Mouse (Mus musculus) cerebellum, postnatal 25 days (tissue): Measurements from ENCODE around the gene Brd4.

Experiments used
- DNase-seq, 2 experiments: peaks; one replicate each; pipeline ENCODE4 v3.0.0; 2021; ENCODE audit warnings: mixed read lengths in 2 of 2

Gene Brd4

DNA sequence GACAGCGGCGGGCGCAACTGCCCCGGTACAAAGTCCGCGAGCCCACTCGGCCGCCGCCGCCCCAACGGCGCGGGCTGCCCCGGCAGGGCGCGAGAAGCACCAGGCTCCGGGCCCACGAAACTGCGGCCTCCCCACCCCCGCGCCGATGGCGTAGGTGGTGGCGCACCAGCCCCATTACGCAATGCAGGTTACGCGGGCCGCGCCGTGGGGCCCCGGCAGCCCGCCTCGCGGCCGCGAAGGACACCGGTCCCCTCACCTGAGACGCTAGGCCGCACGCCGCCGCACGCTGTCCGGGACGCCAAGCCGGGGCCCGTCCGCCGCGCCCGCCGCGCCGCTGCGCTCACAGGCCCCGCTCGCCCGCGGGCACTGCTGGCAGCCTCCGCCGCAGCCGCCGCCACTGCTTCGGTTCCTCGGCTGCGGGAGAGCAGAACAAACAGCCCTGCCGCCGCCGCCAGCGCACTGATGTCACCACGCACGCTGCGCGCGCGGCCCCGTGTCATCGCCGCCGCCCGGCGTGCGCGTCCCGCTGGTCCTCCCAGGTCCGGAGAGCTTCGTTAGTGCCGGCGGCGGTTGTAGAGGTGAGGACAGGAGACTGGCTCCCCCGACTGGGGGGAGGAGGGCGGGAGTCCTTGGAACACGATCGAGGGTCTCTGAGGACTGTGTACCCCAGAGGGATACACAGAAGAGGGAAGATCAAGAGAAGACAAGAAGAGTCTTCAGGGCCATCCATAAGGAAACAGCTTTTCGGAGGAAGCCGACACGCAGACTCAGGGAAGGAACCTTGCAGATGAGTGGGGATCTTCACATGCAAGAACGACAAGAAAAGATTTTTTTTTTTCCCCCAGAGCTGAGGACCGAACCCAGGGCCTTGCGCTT, at the start of gene Brd4:
TSS of gene Brd4 (minus strand) at position 461 of the 876 bp plus-strand sequence.
- DNase-seq: peak; percentile 96 to 98

DNA sequence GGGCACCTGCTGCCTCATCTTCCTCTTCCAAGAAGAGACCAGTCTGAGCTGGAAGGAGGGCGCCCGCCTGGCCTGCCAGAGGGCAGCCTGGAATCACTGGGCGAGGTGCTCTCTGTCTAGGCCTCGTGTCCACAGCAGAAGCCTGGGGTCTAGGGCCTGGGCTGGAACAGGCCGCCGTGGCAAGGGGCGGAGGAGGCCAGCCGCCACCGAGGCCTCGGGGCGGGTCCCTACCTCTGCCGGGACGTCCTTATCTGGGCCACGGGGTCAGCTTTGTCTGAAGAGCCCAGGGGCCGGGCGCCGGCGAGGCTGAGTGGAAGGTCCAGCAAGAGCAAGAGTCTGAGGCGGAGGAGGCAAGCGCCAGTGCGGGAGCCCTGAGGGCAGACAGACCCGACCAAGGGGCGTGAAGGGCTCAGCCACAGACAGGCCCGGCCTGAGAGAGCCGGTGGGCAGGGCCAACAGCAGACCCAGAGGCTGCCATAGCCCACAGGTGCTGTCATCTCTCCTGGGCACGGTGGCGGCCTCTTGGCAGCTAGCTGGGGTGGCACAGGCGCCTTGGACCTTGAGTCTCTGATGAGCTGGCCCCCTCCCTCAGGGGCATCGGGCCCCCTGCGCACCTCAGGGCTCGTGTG, 49.3 kb upstream of the Brd4 start:
- DNase-seq: no peak

GRCm38 (mm10) chr17:32327501-32327900, 43.0 kb upstream of the Brd4 start:
- DNase-seq: no peak

DNA sequence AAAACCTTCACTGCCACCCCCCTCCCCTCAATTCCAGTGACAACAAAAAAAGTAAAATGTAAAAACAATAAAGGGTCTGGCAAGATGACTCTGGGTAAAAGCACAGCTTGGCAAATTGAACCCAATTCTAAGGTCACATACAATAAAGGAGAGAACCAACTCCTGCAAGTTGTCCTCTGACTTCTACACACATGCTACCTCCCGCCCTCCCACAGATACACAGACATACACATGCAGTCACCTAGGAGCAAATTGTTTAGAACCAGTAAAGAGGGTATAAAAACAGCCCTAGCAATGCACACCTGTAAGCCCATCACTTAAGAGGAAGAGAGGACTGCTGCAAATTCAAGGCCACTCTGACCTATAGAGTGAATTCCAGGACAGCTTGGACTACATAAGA, 38.3 kb upstream of the Brd4 start:
- no peak for DNase-seq

DNA sequence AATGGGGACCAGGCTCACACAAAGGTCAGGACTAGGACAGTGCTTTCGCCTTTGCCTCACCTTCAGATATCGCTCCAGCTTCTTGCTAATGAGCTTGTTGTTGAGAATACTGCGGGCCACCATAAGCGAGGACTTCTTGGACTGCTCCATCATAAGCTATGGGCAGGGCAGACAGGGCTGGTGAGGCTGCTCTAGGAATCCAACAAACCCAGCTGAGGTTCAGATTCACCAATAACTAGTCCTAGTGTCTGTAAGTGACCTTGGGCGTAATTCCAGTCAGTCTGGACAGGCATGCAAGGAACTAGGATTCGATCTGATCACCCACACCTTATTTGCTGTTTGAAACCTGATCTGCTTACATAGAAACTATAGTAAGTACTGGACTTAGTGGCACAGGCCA, 37.3 kb upstream of the Brd4 start:
- peak in 1 of 2 experiments; percentile 18 for DNase-seq

DNA sequence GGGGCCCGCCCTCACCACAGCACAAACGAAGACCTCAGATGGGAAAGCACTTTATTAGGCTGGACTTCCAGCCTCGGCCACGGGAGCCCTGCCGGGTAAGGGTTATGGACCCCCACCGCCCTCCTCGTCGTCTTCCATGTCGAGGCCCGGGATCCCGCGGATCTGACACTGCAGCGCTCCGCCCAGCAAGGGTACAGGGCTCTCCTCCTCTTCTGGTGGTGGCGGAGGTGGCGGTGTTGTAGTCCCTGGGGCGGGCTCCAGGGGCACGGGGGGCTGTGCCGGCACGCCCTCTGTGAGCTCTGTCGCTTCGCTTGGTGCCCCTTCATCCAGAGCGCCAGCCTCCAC, 36.8 kb upstream of the Brd4 start:
- DNase-seq: no peak

DNA sequence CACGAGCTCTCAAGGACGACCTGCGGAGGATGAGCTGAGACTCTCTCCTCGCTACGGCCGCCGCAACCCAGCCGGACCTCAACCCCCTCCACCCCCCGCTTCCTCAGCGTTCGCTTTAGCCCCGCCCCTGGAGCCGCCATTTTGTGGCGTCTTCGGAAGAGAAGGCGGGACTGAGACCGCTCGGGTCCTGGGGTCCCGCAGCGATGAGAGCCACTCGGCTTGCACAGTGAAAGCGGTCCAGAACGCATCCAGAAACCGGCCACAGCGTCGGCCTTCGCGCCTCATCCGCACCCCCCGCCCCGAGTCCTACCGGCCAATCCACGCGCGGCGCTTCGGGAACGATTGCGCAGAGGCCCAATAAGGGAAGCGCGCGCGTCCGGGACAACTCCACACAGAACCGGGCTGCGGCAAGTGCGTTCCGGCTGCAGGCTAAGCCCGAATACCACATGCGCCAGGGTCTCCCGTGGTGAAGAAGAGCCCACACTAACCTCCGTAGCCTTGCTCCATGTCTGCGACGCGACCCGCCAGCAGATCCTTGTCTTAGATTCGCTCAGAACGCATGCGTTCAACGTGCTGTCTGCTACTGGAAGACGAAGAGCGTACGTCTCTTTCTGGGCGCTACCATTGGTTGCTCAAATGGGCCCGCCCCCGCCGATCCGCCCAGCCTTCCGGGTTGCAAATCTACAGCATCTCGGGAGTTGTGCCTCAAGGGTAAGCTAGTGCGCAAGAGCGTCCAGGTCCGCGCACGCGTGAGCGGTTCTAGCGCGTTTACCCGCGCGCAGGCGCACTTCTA, 36.3 kb upstream of the Brd4 start, which contains the start of gene Akap8:
TSS of gene Akap8 (minus strand) at position 642 of the 793 bp plus-strand sequence.
- peak; percentile 97 to 98 for DNase-seq

DNA sequence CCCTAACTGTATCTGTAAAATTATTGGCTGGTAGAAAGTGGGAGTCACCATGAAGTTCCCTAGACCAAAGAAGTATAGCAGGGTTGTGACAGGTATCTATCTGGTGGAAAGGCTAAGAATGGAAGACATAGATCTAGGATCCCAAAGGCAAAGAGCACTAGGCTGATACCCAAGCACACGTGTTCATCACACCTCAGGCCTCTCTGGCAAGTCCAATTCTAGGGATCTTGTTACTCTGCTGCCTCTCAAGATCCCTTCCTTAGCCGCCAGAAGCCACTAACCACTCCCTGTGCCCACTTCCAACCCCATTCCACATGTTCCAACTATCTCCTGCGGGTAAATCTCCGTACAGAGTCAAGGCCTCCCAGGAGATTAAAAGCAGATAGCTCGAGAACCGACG, 35.4 kb upstream of the Brd4 start:
- DNase-seq: peak in 1 of 2 experiments; percentile 14

GRCm38 (mm10) chr17:32317708-32318107, 33.2 kb upstream of the Brd4 start:
- DNase-seq: no peak

GRCm38 (mm10) chr17:32317032-32317431, 32.5 kb upstream of the Brd4 start:
- no peak for DNase-seq

DNA sequence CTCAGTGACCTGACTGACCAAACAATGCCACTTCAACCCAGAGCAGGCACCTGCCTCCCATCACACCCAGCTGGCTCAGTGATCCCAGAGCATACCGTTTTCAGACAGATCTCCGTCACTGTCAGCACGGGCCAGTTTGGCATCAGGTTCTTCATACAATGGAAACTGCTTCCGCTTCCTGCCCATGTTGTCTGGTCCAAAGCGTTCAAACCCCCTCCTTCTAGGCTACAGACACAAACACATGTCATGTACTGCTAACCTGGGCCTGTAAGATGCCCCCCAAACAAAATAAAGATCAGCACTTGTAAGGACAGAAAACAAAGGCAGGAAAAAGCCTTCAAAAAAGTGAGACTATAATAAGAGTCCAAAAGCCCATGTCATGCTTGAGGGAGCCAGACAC, 31.0 kb upstream of the Brd4 start:
- no peak for DNase-seq

DNA sequence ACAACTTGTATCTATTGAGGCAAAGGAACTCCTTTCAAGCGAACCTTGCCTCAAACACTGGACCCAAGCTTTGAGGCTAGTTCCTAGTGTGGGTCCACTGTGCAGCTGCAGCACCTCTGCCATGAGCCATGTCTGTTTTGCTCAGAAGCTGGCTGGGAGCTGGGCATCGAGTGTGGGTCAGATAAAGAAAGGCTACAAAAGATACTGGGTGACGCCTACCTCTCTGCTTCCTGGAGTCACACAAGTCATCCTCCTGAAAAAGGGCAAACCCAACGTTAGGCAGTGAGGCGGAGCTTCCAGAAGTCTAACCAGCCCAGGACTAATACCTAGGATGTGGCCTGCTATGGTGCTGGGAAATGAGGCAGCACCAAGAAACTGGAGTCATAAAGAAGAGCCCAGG, 29.4 kb upstream of the Brd4 start:
- no peak for DNase-seq

DNA sequence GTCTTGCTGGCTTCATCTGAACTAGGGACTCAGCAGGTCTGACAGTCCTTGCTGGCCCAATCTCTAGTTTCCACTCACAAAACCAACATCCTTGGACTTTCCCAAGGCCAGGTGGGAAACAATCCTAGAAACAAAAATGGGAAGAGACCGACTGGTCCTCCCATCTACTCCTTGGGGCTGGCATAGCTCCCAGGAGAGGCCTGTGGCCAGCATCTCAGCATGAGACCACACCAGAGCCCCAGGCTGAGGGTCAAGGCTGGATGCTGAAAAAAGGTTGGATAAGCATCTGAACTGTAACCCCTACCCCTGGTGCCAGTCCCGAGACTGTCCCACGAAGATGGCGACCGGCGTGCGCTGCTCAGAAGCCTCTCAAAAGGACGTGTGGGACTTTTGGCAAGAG, 28.3 kb upstream of the Brd4 start:
- DNase-seq: peak; percentile 74 to 79

GRCm38 (mm10) chr17:32307963-32308362, 23.4 kb upstream of the Brd4 start:
- DNase-seq: no peak

DNA sequence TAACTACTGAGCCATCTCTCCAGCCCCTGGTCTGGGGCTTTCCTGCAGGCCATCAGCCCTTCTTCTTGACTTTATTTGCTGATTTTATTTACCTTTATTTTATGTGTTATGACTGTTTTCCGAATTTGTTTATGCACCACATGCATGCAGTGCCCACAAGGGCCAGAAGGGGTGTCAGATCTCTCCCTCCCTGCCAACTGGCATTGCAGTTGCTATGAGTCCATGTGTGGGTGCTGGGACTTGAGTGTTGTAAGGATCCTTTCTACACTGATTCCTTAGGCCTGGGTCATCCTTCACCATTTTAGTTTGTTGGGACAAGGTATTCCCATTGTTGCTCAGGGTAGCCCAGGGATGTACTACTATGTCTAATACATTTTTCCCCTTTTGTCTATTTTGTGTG, 13.6 kb upstream of the Brd4 start:
- DNase-seq: no peak

- DNase-seq: no peak
These were observed 11.4 kb upstream of the Brd4 start for GRCm38 (mm10) chr17:32295901-32296300.

GRCm38 (mm10) chr17:32295160-32295559, 10.6 kb upstream of the Brd4 start:
- DNase-seq: no peak

- no peak for DNase-seq
These were observed 682 bp upstream of the Brd4 start for GRCm38 (mm10) chr17:32285138-32285670.

DNA sequence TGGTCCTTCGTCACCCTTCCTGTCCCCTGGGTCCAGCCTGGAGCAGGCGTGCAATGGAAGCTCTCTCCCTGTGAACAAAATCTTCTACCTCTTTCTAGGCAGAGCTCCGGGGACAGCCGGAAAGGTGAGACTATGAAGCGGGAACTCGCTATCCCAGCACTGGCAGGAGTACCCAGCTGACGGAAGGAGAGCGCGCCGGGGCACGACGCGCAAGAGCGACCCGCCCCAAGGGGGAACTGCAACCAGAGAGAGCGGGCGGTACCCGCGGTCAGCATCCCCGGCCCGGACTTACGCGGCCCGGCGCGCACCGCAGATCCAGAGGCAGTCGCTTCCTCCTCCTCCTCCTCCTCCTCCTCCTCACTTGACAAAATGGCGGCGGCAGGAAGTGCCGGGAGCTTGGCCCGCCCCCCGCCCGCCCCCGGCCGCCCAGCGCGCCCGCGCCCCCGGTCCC, 726 bp downstream of the Brd4 start:
- peak in 1 of 2 experiments; percentile 75 for DNase-seq

- peak in 1 of 2 experiments; percentile 22 for DNase-seq
These were observed 1.2 kb downstream of the Brd4 start for GRCm38 (mm10) chr17:32283341-32283740.

GRCm38 (mm10) chr17:32281611-32282310, 2.8 kb downstream of the Brd4 start:
- DNase-seq: no peak

GRCm38 (mm10) chr17:32281126-32281525, 3.4 kb downstream of the Brd4 start:
- no peak for DNase-seq
